Mouse (Mus musculus) stomach, embryonic 15.5 days (tissue): ENCODE results near the gene Plcd3. TPM values are rescaled to one million over a fixed set of nuclear protein-coding genes. Genes with fewer than 3 reads are reported as not detected.
A peak's percentile ranks its signal among the peaks of the same experiment; 100 is the strongest.

Experiments used
- ATAC-seq: fragments of 200-750 bp; cut with Nextera tagmentation; 2 replicates; pipeline ENCODE4 v1.8.0; 2017; ENCODE audit warnings: low read depth, moderate number of reproducible peaks, moderate TSS enrichment; ENCODE audit not compliant: insufficient read depth, low FRiP score
- H3K27ac ChIP-seq: fragments of 300-500 bp; sonication (generic); 2 replicates; pipeline ENCODE4 v1.5.1; 2015; ENCODE audit warnings: mild to moderate bottlenecking, inconsistent platforms
- H3K27me3 ChIP-seq: fragments of 300-500 bp; sonication (generic); replicated peaks from 2 replicates; pipeline ENCODE4 v1.6.1; 2015; ENCODE audit warnings: inconsistent platforms
- H3K36me3 ChIP-seq: fragments of 300-500 bp; sonication (generic); 2 replicates; pipeline ENCODE4 v1.6.1; 2015; ENCODE audit warnings: inconsistent platforms
- H3K4me1 ChIP-seq: fragments of 300-500 bp; sonication (generic); 2 replicates; pipeline ENCODE4 v1.6.1; 2015; ENCODE audit warnings: inconsistent platforms
- H3K4me2 ChIP-seq: fragments of 300-500 bp; sonication (generic); 2 replicates; pipeline ENCODE4 v1.6.1; 2015; ENCODE audit warnings: mild to moderate bottlenecking, inconsistent platforms
- H3K4me3 ChIP-seq: fragments of 300-500 bp; sonication (generic); replicated peaks from 2 replicates; pipeline ENCODE4 v1.5.1; 2015; ENCODE audit warnings: inconsistent platforms
- H3K9ac ChIP-seq: fragments of 300-500 bp; sonication (generic); 2 replicates; pipeline ENCODE4 v1.6.1; 2015; ENCODE audit warnings: inconsistent platforms
- H3K9me3 ChIP-seq: fragments of 300-500 bp; sonication (generic); 2 replicates; pipeline ENCODE4 v1.6.1; 2016; ENCODE audit warnings: inconsistent platforms
- WGBS: fragments of 180-500 bp; shearing (Covaris S2); methylation state at CpG from one replicate; pipeline ENCODE4 v1.1.7; 2015; 5-methylcytosine and 5-hydroxymethylcytosine counted together
- polyA plus RNA-seq: library from polyadenylated mRNA; unstranded; fragments of >200 nt; fragmentation: Nextera tagmentation; extraction: Ambion mirVana; gene quantifications from 2 replicates; pipeline ENCODE4 v1.2.1, GENCODE M21; 2015

Plcd3 gene
- polyA plus RNA-seq, 1 experiment from 2014 or later = 3.6 TPM

DNA sequence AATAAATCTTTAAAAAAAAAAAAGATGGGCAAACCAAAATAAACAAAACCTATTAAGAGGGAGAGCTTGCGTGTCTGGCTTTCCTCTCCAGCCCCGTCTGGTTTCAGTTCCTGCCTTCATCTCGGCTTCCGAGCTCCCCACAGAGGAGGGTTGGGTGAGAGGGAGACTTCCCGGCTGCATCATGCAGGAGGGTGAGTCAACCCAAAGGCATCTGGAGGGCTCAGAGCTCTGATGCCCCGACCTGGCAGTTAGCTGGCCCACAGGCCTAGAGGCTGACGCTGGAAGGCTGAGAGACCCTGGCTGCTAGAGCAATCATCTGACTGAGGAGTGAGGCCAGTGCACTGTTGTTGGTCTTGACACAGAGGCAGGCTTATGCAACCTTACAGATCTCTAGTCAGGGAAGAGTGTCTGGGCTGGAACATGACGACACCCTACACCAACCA lies 50.2 kb downstream of the Plcd3 start:
- H3K9ac ChIP-seq = no peak overlapping the region
- H3K4me1 ChIP-seq = no peaks in the 10 kb centered on the region
- ATAC-seq = no peak
- H3K4me3 ChIP-seq = no peak overlapping the region
- H3K27me3 ChIP-seq = no peaks in the 10 kb centered on the region
- 55% methylated on average over 8 of the region's 8 CpGs for WGBS
- no peaks in the 10 kb centered on the region for H3K9me3 ChIP-seq
- peaks cover 43% of the 10 kb centered on the region for H3K36me3 ChIP-seq
- no peak overlapping the region for H3K27ac ChIP-seq
- H3K4me2 ChIP-seq = no peak overlapping the region

DNA sequence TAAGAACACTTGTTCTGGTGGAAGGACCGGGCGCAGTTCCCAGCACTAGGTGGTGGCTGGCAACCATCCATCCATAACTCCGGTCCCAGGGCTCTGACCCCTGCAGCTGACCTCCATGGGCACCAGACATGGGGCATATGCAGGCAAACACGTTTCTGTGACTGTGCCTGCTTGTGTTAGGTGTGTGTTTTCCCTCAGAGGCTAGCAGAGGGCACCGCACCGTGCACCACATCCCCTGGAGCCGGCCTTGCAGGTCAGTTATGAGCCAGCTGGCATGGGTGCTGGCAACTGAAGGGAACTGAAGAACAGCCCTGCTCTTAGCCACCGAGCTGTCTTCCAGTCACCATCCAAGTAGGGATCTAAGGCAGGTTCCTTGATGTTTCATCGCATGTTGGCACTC lies 51.3 kb downstream of the Plcd3 start:
- H3K4me2 ChIP-seq = no peak overlapping the region
- no peaks in the 10 kb centered on the region for H3K9me3 ChIP-seq
- H3K36me3 ChIP-seq = peaks cover 43% of the 10 kb centered on the region
- H3K4me1 ChIP-seq = no peaks in the 10 kb centered on the region
- 92% methylated on average over 9 of the region's 9 CpGs for WGBS
- no peaks in the 10 kb centered on the region for H3K27me3 ChIP-seq
- H3K4me3 ChIP-seq = no peak overlapping the region
- H3K9ac ChIP-seq = no peak overlapping the region
- H3K27ac ChIP-seq = no peak overlapping the region
- no peak for ATAC-seq

DNA sequence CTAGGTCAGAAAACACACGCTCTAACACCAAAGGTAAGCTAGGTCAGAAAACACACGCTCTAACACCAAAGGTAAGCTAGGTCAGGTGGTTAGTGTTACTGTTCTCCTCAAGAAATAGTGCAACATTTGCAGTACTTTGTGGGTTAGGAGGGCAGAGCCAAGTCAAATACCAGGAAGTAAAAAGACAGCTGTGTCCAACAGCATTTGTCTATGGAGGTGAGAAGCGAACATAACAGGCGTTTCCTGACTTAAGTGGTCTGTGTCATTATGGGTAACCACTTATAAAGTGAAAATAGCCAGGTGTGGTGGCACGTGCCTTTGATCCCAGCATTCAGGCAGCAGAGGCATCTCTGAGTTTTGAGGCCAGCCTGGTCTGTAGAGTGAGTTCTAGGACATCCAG lies 51.8 kb downstream of the Plcd3 start:
- no peak overlapping the region for H3K4me2 ChIP-seq
- no peak overlapping the region for H3K4me3 ChIP-seq
- H3K4me1 ChIP-seq = no peaks in the 10 kb centered on the region
- no peak for ATAC-seq
- 84% methylated on average over 5 of the region's 5 CpGs for WGBS
- no peak overlapping the region for H3K9ac ChIP-seq
- no peak overlapping the region for H3K27ac ChIP-seq
- H3K36me3 ChIP-seq = peaks cover 48% of the 10 kb centered on the region
- H3K27me3 ChIP-seq = no peaks in the 10 kb centered on the region
- H3K9me3 ChIP-seq = no peaks in the 10 kb centered on the region

DNA sequence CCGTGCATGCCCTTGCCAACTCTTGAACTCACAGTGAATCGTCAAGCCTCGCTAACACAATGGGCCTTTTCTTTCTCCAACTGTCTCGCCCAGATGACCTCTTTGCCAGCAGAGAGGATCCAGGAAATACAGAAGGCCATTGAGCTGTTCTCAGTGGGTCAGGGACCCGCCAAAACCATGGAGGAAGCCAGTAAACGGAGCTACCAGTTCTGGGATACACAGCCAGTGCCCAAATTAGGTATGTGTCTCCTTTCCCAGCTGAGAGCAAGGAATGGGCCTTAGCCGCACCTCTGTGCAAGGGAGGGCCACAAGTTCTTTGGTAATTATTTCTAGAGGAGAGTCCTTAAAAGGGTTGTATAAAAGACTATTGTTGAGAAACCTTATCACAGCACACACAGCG lies 55.2 kb downstream of the Plcd3 start:
- Histone ChIP-seq H3K4me2 (no peak overlapping the region), H3K9me3 (no peaks in the 10 kb centered on the region), H3K9ac (no peak overlapping the region), H3K4me3 (no peak overlapping the region), H3K27ac (no peak overlapping the region), H3K36me3 (peaks cover 38% of the 10 kb centered on the region), H3K27me3 (no peaks in the 10 kb centered on the region), H3K4me1 (no peaks in the 10 kb centered on the region)
- 79% methylated on average over 8 of the region's 8 CpGs for WGBS
- ATAC-seq = no peak

DNA sequence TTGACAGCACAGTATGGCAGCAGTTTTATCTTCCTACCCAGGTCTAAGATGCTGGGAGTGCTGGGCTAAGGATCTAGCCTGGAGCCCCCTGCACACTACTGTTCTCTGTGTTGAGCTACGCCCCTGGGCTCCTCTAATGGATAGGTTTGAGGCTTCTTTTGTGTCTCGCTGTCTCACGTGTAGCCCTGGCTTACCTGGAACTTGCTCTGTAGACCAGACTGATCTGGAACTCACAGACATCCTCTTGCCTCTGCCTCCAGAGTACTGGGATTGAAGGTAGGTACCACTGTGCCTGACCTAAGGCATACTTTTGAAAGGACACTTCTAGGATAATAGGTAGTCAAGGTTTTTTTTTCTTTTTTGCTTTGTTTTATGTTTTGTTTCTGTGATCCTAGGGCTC lies 57.5 kb downstream of the Plcd3 start:
- no peak overlapping the region for H3K9ac ChIP-seq
- H3K27ac ChIP-seq = no peak overlapping the region
- 96% methylated on average over 3 of the region's 3 CpGs for WGBS
- no peaks in the 10 kb centered on the region for H3K9me3 ChIP-seq
- peaks cover 30% of the 10 kb centered on the region for H3K36me3 ChIP-seq
- no peak overlapping the region for H3K4me2 ChIP-seq
- H3K4me1 ChIP-seq = no peaks in the 10 kb centered on the region
- no peak for ATAC-seq
- no peaks in the 10 kb centered on the region for H3K27me3 ChIP-seq
- no peak overlapping the region for H3K4me3 ChIP-seq

DNA sequence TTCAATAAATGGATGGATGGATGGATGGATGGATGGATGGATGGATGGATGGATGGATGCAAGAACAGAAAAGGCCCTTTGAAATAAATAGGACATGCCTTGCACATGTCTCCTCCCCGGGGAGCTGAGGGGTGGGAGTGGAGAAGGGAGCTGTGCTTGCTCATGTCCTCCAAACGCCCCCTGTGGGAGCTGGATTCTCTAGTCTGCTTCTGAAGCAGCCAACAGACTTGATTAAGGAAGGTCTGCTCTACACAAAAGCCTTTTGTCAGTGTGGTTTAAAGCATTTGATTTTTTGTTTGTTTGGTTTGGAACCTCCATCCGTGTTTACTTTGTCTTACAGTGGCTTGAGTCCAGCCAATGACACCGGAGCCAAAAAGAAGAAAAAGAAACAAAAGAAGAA lies 58.6 kb downstream of the Plcd3 start:
- H3K27me3 ChIP-seq = no peaks in the 10 kb centered on the region
- no peak overlapping the region for H3K9ac ChIP-seq
- H3K9me3 ChIP-seq = no peaks in the 10 kb centered on the region
- H3K4me1 ChIP-seq = no peaks in the 10 kb centered on the region
- no peak overlapping the region for H3K27ac ChIP-seq
- ATAC-seq = no peak
- WGBS = 73% methylated on average over 4 of the region's 4 CpGs
- H3K4me3 ChIP-seq = no peak overlapping the region
- H3K36me3 ChIP-seq = peaks cover 30% of the 10 kb centered on the region
- H3K4me2 ChIP-seq = no peak overlapping the region

DNA sequence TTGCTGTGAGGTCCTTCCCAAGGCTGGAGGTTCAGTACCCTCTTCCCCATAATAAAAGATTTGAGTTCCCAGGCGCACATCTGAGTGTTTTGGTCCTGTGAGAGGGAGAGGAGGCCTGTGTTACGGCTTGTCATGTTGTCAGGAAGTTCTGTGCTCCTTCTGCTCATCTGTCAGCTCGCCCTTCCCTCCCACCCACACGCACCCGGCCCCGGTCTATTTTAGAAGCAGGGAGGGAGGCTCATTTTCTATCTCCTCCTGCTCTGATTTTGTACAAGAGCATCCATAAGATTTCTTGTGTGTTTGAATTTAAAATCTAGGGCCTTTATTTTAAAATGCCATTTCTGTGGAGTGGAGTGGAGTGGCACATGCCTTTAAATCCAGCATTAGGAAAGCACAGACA lies 63.4 kb downstream of the Plcd3 start:
- Histone ChIP-seq H3K27ac (no peak overlapping the region), H3K9ac (no peak overlapping the region), H3K9me3 (no peaks in the 10 kb centered on the region), H3K27me3 (no peaks in the 10 kb centered on the region), H3K4me3 (no peak overlapping the region), H3K4me1 (no peaks in the 10 kb centered on the region), H3K4me2 (no peak overlapping the region), H3K36me3 (no peaks in the 10 kb centered on the region)
- 84% methylated on average over 6 of the region's 6 CpGs for WGBS
- ATAC-seq = no peak

DNA sequence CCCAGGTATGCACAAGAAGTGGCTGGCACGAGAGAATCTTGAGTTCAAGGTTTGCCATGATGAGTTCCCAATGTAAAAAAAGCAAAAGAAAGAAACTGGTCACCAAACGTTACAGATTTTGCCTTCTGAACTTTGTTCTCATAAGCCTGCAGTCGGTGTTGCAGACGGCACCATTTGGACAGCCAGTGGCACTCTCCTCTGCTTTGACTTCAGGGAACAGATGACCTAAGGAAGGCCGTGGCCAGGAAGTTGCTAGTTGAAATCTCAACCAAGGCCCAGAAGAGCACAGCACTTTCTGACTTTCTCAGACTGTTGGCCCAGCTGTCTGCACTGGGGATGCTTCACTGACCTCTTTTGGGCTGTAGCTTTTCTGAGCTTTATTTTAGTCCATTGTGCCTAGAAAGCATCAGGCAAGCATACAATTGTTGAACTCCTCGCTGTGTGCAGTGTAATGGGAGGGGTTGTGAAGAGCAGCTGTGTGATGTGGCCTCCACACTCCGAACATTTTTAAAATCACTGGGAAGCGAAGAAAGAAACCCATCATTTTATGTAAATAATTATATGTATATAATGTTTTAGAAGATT lies 64.5 kb downstream of the Plcd3 start:
- WGBS = 78% methylated on average over 8 of the region's 8 CpGs
- ATAC-seq = no peak
- H3K9ac ChIP-seq = no peak overlapping the region

DNA sequence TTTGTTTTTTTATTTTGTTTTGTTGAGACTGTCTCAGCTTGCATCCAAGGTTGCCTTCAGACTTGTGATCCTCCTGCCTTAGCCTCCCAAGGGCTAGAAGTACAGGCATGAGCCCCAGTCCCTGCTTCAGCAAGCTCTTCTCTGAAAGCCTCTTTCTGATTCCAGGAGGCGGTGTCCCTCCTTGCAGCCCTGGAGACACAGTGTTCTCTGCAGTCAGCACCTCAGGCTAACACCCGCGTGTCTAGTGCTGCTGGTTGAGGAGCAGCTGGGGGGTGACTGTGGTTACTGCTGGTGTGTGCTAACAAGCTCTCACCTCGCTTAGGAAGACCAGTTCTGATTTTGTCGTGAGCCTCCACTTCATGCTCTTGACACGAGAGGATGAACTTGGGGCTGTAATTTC lies 66.5 kb downstream of the Plcd3 start:
- 85% methylated on average over 6 of the region's 6 CpGs for WGBS
- Histone ChIP-seq H3K27me3 (no peaks in the 10 kb centered on the region), H3K27ac (no peak overlapping the region), H3K9me3 (no peaks in the 10 kb centered on the region), H3K4me3 (no peak overlapping the region), H3K36me3 (no peaks in the 10 kb centered on the region; the same call in 1 of the 2 replicates), H3K9ac (no peak overlapping the region), H3K4me1 (0 out of 2 replicates have a peak, but pooled peaks cover 5% of the 10 kb centered on the region), H3K4me2 (no peak overlapping the region)
- ATAC-seq = no peak

More for the DNA sequence above, 64.5 kb downstream of the Plcd3 start:
- no peaks in the 10 kb centered on the region for H3K4me1 ChIP-seq
- H3K4me3 ChIP-seq = no peak overlapping the region
- H3K27ac ChIP-seq = no peak overlapping the region
- no peaks in the 10 kb centered on the region for H3K9me3 ChIP-seq
- H3K36me3 ChIP-seq = no peaks in the 10 kb centered on the region
- H3K4me2 ChIP-seq = no peak overlapping the region
- no peaks in the 10 kb centered on the region for H3K27me3 ChIP-seq

DNA sequence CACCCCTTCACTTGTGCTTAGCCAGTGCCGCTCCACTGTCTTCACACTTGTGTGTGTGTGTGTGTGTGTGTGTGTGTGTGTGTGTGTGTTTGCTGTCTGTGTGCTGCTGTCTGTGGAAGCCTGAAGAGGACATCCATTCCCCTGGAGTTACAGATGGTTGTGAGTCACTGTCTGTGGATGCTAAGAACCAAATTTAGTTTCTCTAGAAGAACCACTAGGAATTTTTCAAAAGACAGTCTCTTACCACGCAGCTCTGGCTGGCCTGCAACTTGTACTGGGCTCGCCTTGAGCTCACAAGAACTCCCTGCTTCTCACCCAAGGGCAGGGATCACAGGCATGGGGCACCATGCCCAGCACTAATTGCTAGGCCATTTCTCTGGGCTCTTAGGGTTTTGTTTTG lies 68.4 kb downstream of the Plcd3 start:
- Histone ChIP-seq H3K36me3 (no peaks in the 10 kb centered on the region; the same call in 1 of the 2 replicates), H3K4me3 (no peak overlapping the region), H3K27me3 (no peaks in the 10 kb centered on the region), H3K9me3 (no peaks in the 10 kb centered on the region), H3K9ac (no peak overlapping the region), H3K4me2 (no peak overlapping the region), H3K27ac (no peak overlapping the region), H3K4me1 (peaks cover 9% of the 10 kb centered on the region)
- ATAC-seq = no peak
- 95% methylated on average over 3 of the region's 3 CpGs for WGBS

DNA sequence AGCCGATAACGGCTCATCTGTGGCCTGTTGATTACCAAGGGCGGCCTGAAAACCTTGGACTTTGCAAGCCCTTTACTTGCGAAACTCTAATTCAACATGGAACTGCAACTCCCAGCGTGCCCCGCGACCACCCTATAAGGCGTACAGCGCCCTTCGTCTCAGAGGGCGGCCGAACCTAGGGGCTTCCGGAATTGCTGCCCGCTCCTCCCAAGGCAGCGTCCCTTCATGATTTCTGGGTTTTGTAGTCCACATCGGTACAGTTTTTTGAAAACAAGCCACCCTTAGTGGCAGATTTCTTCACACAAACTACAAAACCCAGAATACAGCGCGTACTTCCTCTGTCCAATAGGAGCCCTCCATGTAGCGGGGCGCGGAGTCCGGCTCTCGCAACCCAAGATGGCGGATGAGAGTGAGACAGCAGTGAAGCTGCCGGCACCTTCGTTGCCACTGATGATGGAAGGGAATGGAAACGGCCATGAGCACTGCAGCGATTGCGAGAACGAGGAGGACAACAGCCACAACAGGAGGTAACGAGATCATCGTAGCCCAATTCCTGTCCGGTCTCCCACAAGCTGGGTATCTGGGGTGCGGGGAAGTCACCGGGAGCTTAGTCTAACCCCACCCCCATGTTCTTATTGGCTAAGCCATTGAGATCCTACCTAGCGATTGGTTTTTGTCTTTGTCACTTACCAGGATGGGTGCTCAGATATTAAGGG lies 73.1 kb downstream of the Plcd3 start, which contains the start of the genes Nmt1 and Dcakd:
TSS of gene Nmt1 (plus strand) at position 15 of the 716 bp plus-strand sequence.
TSS of gene Dcakd (minus strand) at position 158 of the 716 bp plus-strand sequence.
- ATAC-seq = peak; percentile 97
- Histone ChIP-seq H3K4me2 (peak within 1 kb of the TSS; percentile 68), H3K27ac (peak within 1 kb of the TSS; percentile 83), H3K4me1 (peaks cover 15% of the 10 kb centered on the region), H3K4me3 (peak within 1 kb of the TSS; percentile 92), H3K9ac (peak within 1 kb of the TSS; percentile 49), H3K36me3 (no peaks in the 10 kb centered on the region; the same call in 1 of the 2 replicates), H3K27me3 (no peaks in the 10 kb centered on the region), H3K9me3 (no peaks in the 10 kb centered on the region)
- WGBS = under 1% methylated on average over 36 of the region's 36 CpGs

DNA sequence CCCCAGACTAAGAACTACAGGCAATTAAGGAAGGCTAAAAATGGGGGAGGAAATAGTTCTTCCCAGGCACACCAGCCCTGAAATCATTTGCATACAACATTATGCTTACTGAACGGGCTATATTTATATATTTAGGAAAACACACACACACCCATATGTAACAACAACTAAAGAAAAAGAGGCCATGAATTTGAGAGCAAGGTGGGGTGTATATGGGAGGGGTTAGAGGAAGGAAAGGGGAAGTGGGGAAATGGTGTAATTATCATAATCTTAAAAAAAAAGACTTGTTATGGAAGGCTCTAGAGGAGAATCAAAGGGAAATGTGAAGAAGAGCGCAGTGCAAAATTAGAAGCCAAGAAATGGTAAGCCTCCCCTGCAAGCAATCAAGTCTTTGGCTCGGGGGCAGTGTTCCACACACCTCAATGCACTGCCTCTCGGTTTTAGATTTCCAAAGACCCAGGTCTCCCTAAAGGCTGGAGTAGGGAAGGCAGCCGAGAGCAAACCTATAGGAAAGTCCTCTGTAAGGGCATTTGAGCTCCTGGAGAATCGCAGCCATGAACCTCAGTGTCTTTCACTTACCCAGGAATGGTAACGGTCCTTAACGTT lies 73.8 kb downstream of the Plcd3 start:
- peak overlapping the region; percentile 26 for H3K9ac ChIP-seq
- peak overlapping the region; percentile 68 for H3K4me2 ChIP-seq
- no peaks in the 10 kb centered on the region for H3K9me3 ChIP-seq
- H3K4me1 ChIP-seq = peaks cover 15% of the 10 kb centered on the region
- peak overlapping the region; percentile 92 for H3K4me3 ChIP-seq
- H3K27me3 ChIP-seq = no peaks in the 10 kb centered on the region
- WGBS = 13% methylated on average over 8 of the region's 8 CpGs
- no peaks in the 10 kb centered on the region; the same call in 1 of the 2 replicates for H3K36me3 ChIP-seq
- peak; percentile 12; the same call in 1 of the 2 replicates for ATAC-seq
- peak overlapping the region; percentile 83 for H3K27ac ChIP-seq
